Mouse (Mus musculus) heart, adult 8-10 months (tissue): ENCODE data around the gene 1110008L16Rik. TPM values are rescaled to one million over a fixed set of nuclear protein-coding genes. Genes with fewer than 3 reads are reported as not detected.
"Not testable (repeated sequence)": the region's sequence is repeated elsewhere in the genome, so short reads cannot be mapped to it uniquely, and the experiment has no call there.

Experiments
- DNase-seq: peaks from one replicate; pipeline ENCODE4 v3.0.0; 2022; ENCODE audit warnings: low spot score
- total RNA-seq, 4 experiments: library from RNA; stranded (reverse); gene quantifications; 2 replicates each; pipeline ENCODE4 v1.2.4; 2022

Gene 1110008L16Rik
- 10 to 100 TPM; 10.3 to 14.4 (median 12.2) TPM for total RNA-seq

GRCm38 (mm10) chr12:55299336-55299735, at the start of gene 1110008L16Rik:
TSS of gene 1110008L16Rik (plus strand) at chr12:55299577.
- no peak for DNase-seq

GRCm38 (mm10) chr12:55261950-55262349, 37.4 kb upstream of the 1110008L16Rik start:
- not testable (repeated sequence) for DNase-seq

- not testable (repeated sequence) for DNase-seq
Observed at GRCm38 (mm10) chr12:55263385-55263784, 36.0 kb upstream of the 1110008L16Rik start.

GRCm38 (mm10) chr12:55272243-55272642, 27.1 kb upstream of the 1110008L16Rik start:
- no peak for DNase-seq

GRCm38 (mm10) chr12:55277583-55277982, 21.8 kb upstream of the 1110008L16Rik start:
- DNase-seq: not testable (repeated sequence)

GRCm38 (mm10) chr12:55298112-55298511, 1.3 kb upstream of the 1110008L16Rik start:
- no peak for DNase-seq

GRCm38 (mm10) chr12:55300820-55301351, 1.5 kb downstream of the 1110008L16Rik start:
- DNase-seq: no peak

GRCm38 (mm10) chr12:55301472-55302300, 2.3 kb downstream of the 1110008L16Rik start:
- no peak for DNase-seq

- peak; percentile 92 for DNase-seq
Observed at GRCm38 (mm10) chr12:55302485-55303441, 3.4 kb downstream of the 1110008L16Rik start, which contains the start of gene Ppp2r3c. TSS of gene Ppp2r3c (minus strand) at chr12:55302998.

GRCm38 (mm10) chr12:55306371-55306770, 7.0 kb downstream of the 1110008L16Rik start:
- DNase-seq: no peak

GRCm38 (mm10) chr12:55307566-55307965, 8.2 kb downstream of the 1110008L16Rik start:
- DNase-seq: no peak

GRCm38 (mm10) chr12:55308731-55309130, 9.4 kb downstream of the 1110008L16Rik start:
- DNase-seq: no peak

GRCm38 (mm10) chr12:55309501-55309900, 10.1 kb downstream of the 1110008L16Rik start:
- DNase-seq: no peak

GRCm38 (mm10) chr12:55311841-55312240, 12.5 kb downstream of the 1110008L16Rik start:
- no peak for DNase-seq

- DNase-seq: no peak
Observed at GRCm38 (mm10) chr12:55313901-55314300, 14.5 kb downstream of the 1110008L16Rik start.

GRCm38 (mm10) chr12:55315192-55315591, 15.8 kb downstream of the 1110008L16Rik start:
- DNase-seq: peak; percentile 88

GRCm38 (mm10) chr12:55321642-55322291, 22.4 kb downstream of the 1110008L16Rik start:
- peak; percentile 62 for DNase-seq

- no peak for DNase-seq
Observed at GRCm38 (mm10) chr12:55325702-55326101, 26.3 kb downstream of the 1110008L16Rik start.

GRCm38 (mm10) chr12:55328784-55329183, 29.4 kb downstream of the 1110008L16Rik start:
- no peak for DNase-seq

GRCm38 (mm10) chr12:55329351-55329750, 30.0 kb downstream of the 1110008L16Rik start:
- no peak for DNase-seq

GRCm38 (mm10) chr12:55333662-55334061, 34.3 kb downstream of the 1110008L16Rik start:
- DNase-seq: no peak
